Mouse (Mus musculus) kidney, adult 2 months (tissue): Measurements from ENCODE around the gene Insrr. TPM values are rescaled to one million over a fixed set of nuclear protein-coding genes. Genes with fewer than 3 reads are reported as not detected.

Experiments used
- DNase-seq: peaks from one replicate; pipeline ENCODE4 v3.0.0; 2021
- H3K27ac ChIP-seq: fragments of 200-500 bp; 2 replicates; pipeline ENCODE4 v1.5.1; 2012; ENCODE audit warnings: low read depth, low read length, control low read depth, inconsistent platforms; ENCODE audit not compliant: insufficient read depth
- H3K27me3 ChIP-seq: fragments of 200-500 bp; replicated peaks from 2 replicates; pipeline ENCODE4 v1.6.1; 2012; ENCODE audit warnings: mild to moderate bottlenecking, moderate library complexity, low read length, inconsistent platforms; ENCODE audit not compliant: control insufficient read depth, insufficient read depth
- H3K36me3 ChIP-seq: fragments of 200-500 bp; 2 replicates; pipeline ENCODE4 v1.6.1; 2012; ENCODE audit warnings: mild to moderate bottlenecking, moderate library complexity, low read length, inconsistent platforms; ENCODE audit not compliant: control insufficient read depth, insufficient read depth
- H3K4me1 ChIP-seq: fragments of 200-500 bp; 2 replicates; pipeline ENCODE4 v1.6.1; 2011; ENCODE audit warnings: low read length; ENCODE audit not compliant: control insufficient read depth, insufficient read depth
- H3K4me3 ChIP-seq: fragments of 200-500 bp; 2 replicates; pipeline ENCODE4 v1.5.1; 2011; ENCODE audit warnings: mild to moderate bottlenecking, low read depth, low read length, control low read depth; ENCODE audit not compliant: insufficient read depth
- CTCF ChIP-seq: fragments of 200-500 bp; conservative IDR thresholded peaks from 2 replicates; pipeline ENCODE4 v1.5.1; 2011; ENCODE audit warnings: low read depth, mild to moderate bottlenecking, control low read depth, low read length, moderate library complexity, mixed read lengths; ENCODE audit not compliant: insufficient read depth, insufficient read length
- POLR2A ChIP-seq: fragments of 200-500 bp; IDR thresholded peaks from one replicate; pipeline ENCODE4 v1.6.1; 2011; ENCODE audit warnings: low read depth, low read length, control low read depth
- WGBS: fragments of 180-500 bp; shearing (Covaris S2); methylation state at CpG from one replicate; pipeline ENCODE4 v1.1.7; 2018; 5-methylcytosine and 5-hydroxymethylcytosine counted together
- polyA plus RNA-seq: library from polyadenylated mRNA; depleted of rRNA; stranded (reverse); fragments of >200 nt; gene quantifications from 2 replicates; pipeline ENCODE4 v1.2.3, GENCODE M21; 2012; rRNA removed

Gene Insrr
- polyA plus RNA-seq = 23.9 and 27.8 TPM in 2 replicates

DNA sequence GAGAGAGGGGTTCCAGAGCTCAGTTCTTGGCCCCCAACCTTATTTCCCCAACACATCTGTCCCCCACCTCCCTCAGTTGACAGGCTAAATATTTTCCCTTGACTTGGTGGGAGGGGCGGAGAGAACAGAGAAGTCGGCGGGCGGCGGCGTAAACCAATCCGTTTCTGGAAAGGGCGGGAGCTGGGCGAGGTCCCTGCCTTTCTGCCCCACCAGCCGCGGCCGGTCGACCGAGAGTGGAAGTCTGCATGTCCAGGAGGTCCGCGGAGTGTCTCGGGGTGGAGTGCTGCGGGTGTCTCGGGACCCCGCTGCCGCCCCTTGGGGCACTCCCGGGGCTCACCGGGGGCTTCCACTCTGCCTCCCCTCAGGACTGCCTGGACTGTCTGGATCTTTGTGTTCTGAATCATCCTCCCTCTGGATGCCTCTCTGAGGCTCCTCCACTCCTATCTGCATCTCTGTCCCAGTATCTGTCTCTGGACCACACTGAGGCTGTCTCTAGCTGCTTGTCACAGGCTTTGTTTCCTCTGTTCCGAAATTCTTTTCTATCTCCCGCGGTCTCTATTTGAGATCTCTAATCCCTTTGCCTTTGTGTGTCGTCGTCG lies at the start of gene Insrr:
Gene Insrr (plus strand): TSS at position 216 of the 599 bp plus-strand sequence.
- Histone ChIP-seq H3K27ac (no peak within 1 kb of the TSS), H3K36me3 (no peaks in the 10 kb centered on the region), H3K4me3 (no peak within 1 kb of the TSS), H3K27me3 (peaks cover 6% of the 10 kb centered on the region), H3K4me1 (peaks cover 2% of the 10 kb centered on the region; the same call in 1 of the 2 replicates)
- 3% methylated on average over 29 of the region's 29 CpGs for WGBS
- no peak for TF ChIP-seq POLR2A
- TF ChIP-seq CTCF = no peak
- DNase-seq = peak; percentile 38

- Histone ChIP-seq H3K27me3 (no peaks in the 10 kb centered on the region), H3K4me1 (no peaks in the 10 kb centered on the region), H3K27ac (no peak within 1 kb of the TSS), H3K36me3 (no peaks in the 10 kb centered on the region), H3K4me3 (no peak within 1 kb of the TSS)
- no peak for TF ChIP-seq CTCF
- TF ChIP-seq POLR2A = no peak
- 25% methylated on average over 13 of the region's 13 CpGs for WGBS
- peak; percentile 63 for DNase-seq
Measured at GRCm38 (mm10) chr3:87748431-87748830, 48.3 kb upstream of the Insrr start, which contains the start of gene Lrrc71. TSS of gene Lrrc71 (minus strand) at chr3:87748625.

GRCm38 (mm10) chr3:87749036-87749435 lies 47.7 kb upstream of the Insrr start:
- H3K36me3 ChIP-seq = no peaks in the 10 kb centered on the region
- H3K4me1 ChIP-seq = no peaks in the 10 kb centered on the region
- H3K27me3 ChIP-seq = no peaks in the 10 kb centered on the region
- no peak overlapping the region for H3K27ac ChIP-seq
- H3K4me3 ChIP-seq = no peak overlapping the region
- 16% methylated on average over 5 of the region's 5 CpGs for whole genome bisulfite sequencing
- TF ChIP-seq CTCF (peak; percentile 92), POLR2A (no peak)
- DNase-seq = peak; percentile 75

- H3K27me3 ChIP-seq = no peaks in the 10 kb centered on the region
- DNase-seq = no peak
- WGBS = 92% methylated on average over 12 of the region's 12 CpGs
- H3K4me3 ChIP-seq = no peak overlapping the region
- no peak overlapping the region for H3K27ac ChIP-seq
- no peaks in the 10 kb centered on the region for H3K36me3 ChIP-seq
- TF ChIP-seq CTCF (no peak), POLR2A (no peak)
- H3K4me1 ChIP-seq = no peaks in the 10 kb centered on the region
Measured at GRCm38 (mm10) chr3:87749977-87750376, 46.8 kb upstream of the Insrr start.

GRCm38 (mm10) chr3:87752567-87752966 lies 44.2 kb upstream of the Insrr start:
- no peaks in the 10 kb centered on the region for H3K27me3 ChIP-seq
- no peaks in the 10 kb centered on the region for H3K4me1 ChIP-seq
- 94% methylated on average over 3 of the region's 3 CpGs for WGBS
- no peak for DNase-seq
- no peak overlapping the region for H3K27ac ChIP-seq
- H3K36me3 ChIP-seq = no peaks in the 10 kb centered on the region
- TF ChIP-seq POLR2A (no peak), CTCF (no peak)
- H3K4me3 ChIP-seq = no peak overlapping the region

DNA sequence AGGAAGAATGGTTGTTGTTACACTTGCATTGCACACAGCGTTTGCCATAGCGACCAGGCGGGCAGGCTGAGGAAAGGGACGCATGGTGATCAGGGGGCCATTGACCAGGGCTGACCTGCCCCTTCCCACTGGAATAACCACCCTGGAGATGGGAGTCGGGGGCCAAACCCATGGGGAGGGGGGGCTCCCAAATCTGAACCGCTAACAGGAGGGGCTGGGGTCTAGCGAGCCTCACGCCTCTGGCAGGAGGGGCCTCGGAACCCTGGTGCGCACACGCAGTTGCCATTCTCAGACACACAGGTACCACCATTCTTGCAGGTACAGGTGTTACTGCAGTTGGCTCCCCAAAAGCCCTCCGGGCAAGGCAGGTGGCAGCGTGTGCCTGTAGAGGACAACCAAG lies 42.9 kb upstream of the Insrr start:
- TF ChIP-seq POLR2A = no peak

DNA sequence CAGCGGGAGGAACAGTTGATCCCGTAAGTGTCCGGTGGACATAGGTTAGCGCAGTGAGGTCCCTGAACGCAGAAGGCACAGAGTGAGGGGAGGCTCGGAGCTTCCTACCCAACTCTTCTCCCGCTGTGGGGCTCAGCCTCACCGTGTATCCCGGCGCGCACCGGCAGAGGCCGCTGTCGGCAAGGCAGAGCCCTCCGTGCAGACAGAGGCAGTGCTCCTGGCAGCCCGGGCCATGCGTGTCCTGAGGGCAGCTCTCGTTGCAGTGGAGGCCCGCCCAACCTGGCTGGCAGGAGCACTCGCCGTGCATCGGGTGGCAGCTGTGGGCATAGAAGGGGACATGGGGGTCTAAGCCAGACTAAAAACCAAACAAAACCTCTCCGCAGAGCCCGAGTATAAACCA lies 40.8 kb upstream of the Insrr start:
- DNase-seq = peak; percentile 88
- no peak for TF ChIP-seq POLR2A
- TF ChIP-seq CTCF = peak; percentile 92
- Histone ChIP-seq H3K36me3 (no peaks in the 10 kb centered on the region), H3K4me3 (no peak overlapping the region; the same call in 1 of the 2 replicates), H3K27me3 (no peaks in the 10 kb centered on the region), H3K27ac (no peak overlapping the region), H3K4me1 (no peaks in the 10 kb centered on the region)
- WGBS = 10% methylated on average over 24 of the region's 24 CpGs

More for the DNA sequence above, 42.9 kb upstream of the Insrr start:
- Histone ChIP-seq H3K4me1 (no peaks in the 10 kb centered on the region), H3K4me3 (no peak overlapping the region), H3K27ac (no peak overlapping the region), H3K36me3 (no peaks in the 10 kb centered on the region), H3K27me3 (no peaks in the 10 kb centered on the region)
- WGBS = 86% methylated on average over 13 of the region's 13 CpGs
- no peak for DNase-seq
